Mouse (Mus musculus) intestine, embryonic 14.5 days (tissue): ENCODE results near the gene Atp2b4. TPM values are rescaled to one million over a fixed set of nuclear protein-coding genes. Genes with fewer than 3 reads are reported as not detected.

Source experiments
- ATAC-seq: fragments of 200-750 bp; cut with Nextera tagmentation; replicated peaks from 2 replicates; pipeline ENCODE4 v1.8.0; 2017; ENCODE audit warnings: low read depth, moderate number of reproducible peaks, moderate TSS enrichment, moderate library complexity; ENCODE audit not compliant: low FRiP score, low TSS enrichment
- DNase-seq: peaks from one replicate; pipeline ENCODE4 v3.0.0-alpha.2; 2018; ENCODE audit warnings: low spot score
- H3K27ac ChIP-seq: fragments of 300-500 bp; sonication (generic); 2 replicates; pipeline ENCODE4 v1.5.1; 2014; ENCODE audit warnings: low read depth, mild to moderate bottlenecking, control low read depth
- H3K27me3 ChIP-seq: fragments of 300-500 bp; sonication (generic); replicated peaks from 2 replicates; pipeline ENCODE4 v1.6.1; 2014; ENCODE audit warnings: low read length, control low read depth; ENCODE audit not compliant: control insufficient read depth, insufficient read depth
- H3K36me3 ChIP-seq: fragments of 300-500 bp; sonication (generic); 2 replicates; pipeline ENCODE4 v1.6.1; 2014; ENCODE audit warnings: low read length, control low read depth; ENCODE audit not compliant: control insufficient read depth, insufficient read depth
- H3K4me1 ChIP-seq: fragments of 300-500 bp; sonication (generic); replicated peaks from 2 replicates; pipeline ENCODE4 v1.6.1; 2014; ENCODE audit warnings: low read length, control low read depth, mixed read lengths; ENCODE audit not compliant: control insufficient read depth, insufficient read depth
- H3K4me2 ChIP-seq: fragments of 300-500 bp; sonication (generic); 2 replicates; pipeline ENCODE4 v1.6.1; 2014; ENCODE audit warnings: low read length
- H3K4me3 ChIP-seq: fragments of 300-500 bp; sonication (generic); 2 replicates; pipeline ENCODE4 v1.5.1; 2014; ENCODE audit warnings: low read depth, low read length, control low read depth, mixed read lengths
- H3K9ac ChIP-seq: fragments of 300-500 bp; sonication (generic); 2 replicates; pipeline ENCODE4 v1.6.1; 2014; ENCODE audit warnings: mild to moderate bottlenecking, low read length
- H3K9me3 ChIP-seq: fragments of 300-500 bp; sonication (generic); 2 replicates; pipeline ENCODE4 v1.6.1; 2016; ENCODE audit warnings: low read length, control low read depth; ENCODE audit not compliant: control insufficient read depth
- WGBS: fragments of 180-500 bp; shearing (Covaris S2); extraction: QIAGEN DNeasy Blood & Tissue Kit; methylation state at CpG from one replicate; pipeline ENCODE4 v1.1.7; 2014; 5-methylcytosine and 5-hydroxymethylcytosine counted together
- polyA plus RNA-seq: library from polyadenylated mRNA; unstranded; fragments of >200 nt; fragmentation: Nextera tagmentation; extraction: Ambion mirVana; gene quantifications from 2 replicates; pipeline ENCODE4 v1.2.1, GENCODE M21; 2014

Atp2b4 gene
- polyA plus RNA-seq, 1 experiment from 2014 or later: 32.3 TPM

DNA sequence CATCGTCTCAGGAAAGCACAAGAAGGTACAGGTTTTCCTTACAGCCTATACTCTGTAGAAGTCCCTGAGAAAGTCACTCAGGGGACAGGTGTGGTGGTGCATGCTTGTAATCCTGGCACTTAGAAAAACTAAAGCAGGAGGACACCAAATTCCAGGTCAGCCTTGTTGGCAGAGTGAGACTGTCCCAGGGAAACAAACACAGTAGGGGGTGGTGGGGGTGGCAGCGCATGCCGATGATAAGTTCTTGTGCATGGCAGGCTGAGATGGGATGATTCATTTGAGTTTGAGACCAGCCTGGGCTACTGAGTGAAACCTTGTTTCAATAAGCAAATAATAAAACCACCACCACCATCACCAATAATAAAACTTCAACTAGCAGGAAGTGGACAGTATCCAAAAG is 49.2 kb downstream of the Atp2b4 start:
- Histone ChIP-seq H3K9ac (no peak overlapping the region), H3K4me1 (peaks cover 4% of the 10 kb centered on the region; the same call in 1 of the 2 replicates), H3K4me2 (no peak overlapping the region), H3K9me3 (no peaks in the 10 kb centered on the region), H3K36me3 (peaks cover 11% of the 10 kb centered on the region; the same call in 1 of the 2 replicates), H3K27ac (no peak overlapping the region), H3K4me3 (no peak overlapping the region), H3K27me3 (no peaks in the 10 kb centered on the region)
- 83% methylated on average over 3 of the region's 3 CpGs for WGBS
- ATAC-seq (no peak), DNase-seq (no peak)

DNA sequence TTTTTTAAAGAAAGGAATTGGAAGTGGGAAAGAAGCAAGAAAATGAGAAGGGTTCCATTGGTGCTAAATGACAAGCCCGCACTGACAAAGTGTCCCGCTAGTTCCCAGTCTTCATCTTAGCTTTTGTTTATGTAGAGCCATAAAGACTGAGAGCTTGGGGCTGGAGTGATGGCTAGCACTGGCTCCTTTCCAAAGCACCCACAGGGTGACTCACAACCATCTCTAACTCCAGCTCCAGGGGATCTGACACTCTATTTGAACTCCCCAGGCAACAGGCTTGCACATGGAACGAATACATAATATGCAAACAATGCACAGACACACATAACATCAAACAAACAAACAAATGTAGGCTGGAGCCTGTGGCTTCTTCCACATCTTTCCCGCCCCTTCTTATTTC is 50.9 kb downstream of the Atp2b4 start:
- no peak overlapping the region for H3K9ac ChIP-seq
- H3K36me3 ChIP-seq: peaks cover 11% of the 10 kb centered on the region; the same call in 1 of the 2 replicates
- no peaks in the 10 kb centered on the region for H3K27me3 ChIP-seq
- ATAC-seq: no peak
- no peak overlapping the region for H3K4me3 ChIP-seq
- no peak for DNase-seq
- no peak overlapping the region for H3K4me2 ChIP-seq
- WGBS: 77% methylated on average over 4 of the region's 4 CpGs
- H3K27ac ChIP-seq: no peak overlapping the region
- no peaks in the 10 kb centered on the region for H3K9me3 ChIP-seq
- H3K4me1 ChIP-seq: peaks cover 14% of the 10 kb centered on the region

DNA sequence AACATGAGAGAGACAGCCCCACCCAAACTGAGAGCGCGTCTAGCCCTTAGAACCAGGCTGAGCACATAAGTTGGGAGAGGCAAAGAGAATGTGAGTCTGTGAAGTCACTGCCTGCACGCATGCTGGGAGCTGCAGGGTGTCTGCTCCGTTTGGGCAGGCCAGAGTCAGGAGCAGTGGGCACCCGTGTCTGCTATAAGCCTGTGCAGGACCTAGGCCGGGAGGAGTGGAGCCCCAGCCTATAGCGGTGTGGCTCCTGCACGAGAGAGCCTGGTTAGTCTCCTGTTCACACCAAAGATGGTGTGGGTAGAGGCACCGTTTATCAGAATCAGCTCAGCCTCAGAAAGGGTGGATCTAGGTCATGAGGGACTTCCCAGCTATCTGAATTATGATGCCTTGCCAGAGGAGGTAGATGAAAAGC is 55.8 kb downstream of the Atp2b4 start:
- Histone ChIP-seq H3K4me2 (no peak overlapping the region), H3K9me3 (no peaks in the 10 kb centered on the region), H3K27ac (peak overlapping the region; percentile 76), H3K4me1 (peaks cover 26% of the 10 kb centered on the region), H3K4me3 (no peak overlapping the region), H3K9ac (no peak overlapping the region), H3K36me3 (no peaks in the 10 kb centered on the region), H3K27me3 (no peaks in the 10 kb centered on the region)
- 38% methylated on average over 9 of the region's 9 CpGs for WGBS
- no peak for DNase-seq
- 0 out of 2 replicates have a peak, but pooled peaks have one; percentile 25 for ATAC-seq

DNA sequence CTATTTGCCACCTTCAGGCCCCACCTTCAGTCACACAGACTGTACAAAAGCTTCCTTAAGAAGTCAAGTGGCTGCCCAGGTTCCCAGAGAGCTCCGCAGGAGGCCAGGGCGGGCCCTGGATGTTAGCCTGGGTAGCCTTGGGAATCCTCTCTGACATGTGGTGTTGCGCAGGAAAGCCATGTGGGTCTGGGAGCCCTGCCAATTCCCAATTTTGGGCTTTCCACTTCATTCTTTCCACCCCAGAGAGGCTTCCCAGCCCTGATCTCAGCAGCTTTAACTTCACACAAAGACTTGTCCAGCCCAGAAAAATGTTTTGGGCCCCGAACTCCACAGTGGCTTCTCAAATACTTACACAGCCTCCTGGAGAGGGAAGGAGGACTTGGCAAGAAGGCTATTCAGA is 56.2 kb downstream of the Atp2b4 start:
- ATAC-seq (0 out of 2 replicates have a peak, but pooled peaks have one; percentile 21), DNase-seq (peak; percentile 64)
- H3K36me3 ChIP-seq: no peaks in the 10 kb centered on the region
- peaks cover 22% of the 10 kb centered on the region for H3K4me1 ChIP-seq
- H3K27ac ChIP-seq: peak overlapping the region; percentile 76
- no peak overlapping the region for H3K4me2 ChIP-seq
- H3K9me3 ChIP-seq: no peaks in the 10 kb centered on the region
- no peaks in the 10 kb centered on the region for H3K27me3 ChIP-seq
- H3K4me3 ChIP-seq: no peak overlapping the region
- 53% methylated on average over 4 of the region's 4 CpGs for WGBS
- H3K9ac ChIP-seq: no peak overlapping the region

DNA sequence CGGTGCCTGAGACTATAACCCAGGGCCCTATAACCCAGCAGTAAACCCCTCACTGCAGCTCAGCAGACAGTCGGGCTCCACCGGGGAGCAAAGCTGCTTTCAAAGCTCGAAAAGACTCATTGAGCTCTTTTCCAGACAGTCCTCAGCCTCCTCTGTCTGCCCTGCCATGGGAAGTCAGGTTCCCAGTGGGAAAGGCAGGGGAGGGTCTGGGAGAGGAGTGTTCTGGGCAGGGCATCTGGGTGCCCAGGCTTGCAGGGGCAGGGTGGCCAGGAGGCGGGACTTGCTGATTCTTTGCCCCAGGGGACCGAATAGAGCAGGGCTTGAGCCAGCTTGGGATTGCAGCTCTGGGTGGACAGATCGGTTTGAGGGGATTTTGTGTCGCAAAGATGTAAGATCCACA is 58.3 kb downstream of the Atp2b4 start:
- ATAC-seq (0 out of 2 replicates have a peak, but pooled peaks have one; percentile 43), DNase-seq (no peak)
- no peaks in the 10 kb centered on the region for H3K9me3 ChIP-seq
- 39% methylated on average over 8 of the region's 8 CpGs for WGBS
- H3K36me3 ChIP-seq: peaks cover 16% of the 10 kb centered on the region
- no peak overlapping the region for H3K9ac ChIP-seq
- no peaks in the 10 kb centered on the region for H3K27me3 ChIP-seq
- no peak overlapping the region for H3K4me3 ChIP-seq
- no peak overlapping the region for H3K4me2 ChIP-seq
- peaks cover 22% of the 10 kb centered on the region for H3K4me1 ChIP-seq
- no peak overlapping the region for H3K27ac ChIP-seq

DNA sequence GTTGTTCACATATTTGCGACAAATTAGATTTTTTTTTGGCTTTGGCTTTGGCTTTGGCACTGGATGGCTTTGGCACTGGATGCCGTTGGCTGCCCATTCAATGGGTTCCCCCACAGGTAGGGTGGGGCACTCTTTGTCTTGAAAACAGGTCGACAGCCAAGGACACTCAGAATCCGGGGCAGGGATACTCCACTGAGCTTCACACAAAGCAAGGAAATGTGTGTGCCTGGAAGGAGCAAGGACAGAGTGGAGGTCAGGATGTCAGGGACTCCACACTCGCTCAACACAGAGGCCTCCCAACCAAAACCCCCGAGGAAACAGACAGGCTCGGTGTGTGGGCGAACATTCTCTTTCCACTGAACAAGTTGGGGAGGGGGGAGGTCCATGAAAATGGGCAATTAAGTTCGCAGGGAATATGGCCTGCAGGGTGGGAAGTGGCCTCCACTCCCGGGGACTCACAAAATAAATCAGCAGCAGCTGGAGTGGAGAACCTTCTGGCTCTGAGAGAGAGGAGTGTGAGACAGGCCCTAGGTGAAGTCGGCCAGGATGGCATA is 58.9 kb downstream of the Atp2b4 start:
- Histone ChIP-seq H3K27ac (no peak overlapping the region), H3K9me3 (no peaks in the 10 kb centered on the region)

DNA sequence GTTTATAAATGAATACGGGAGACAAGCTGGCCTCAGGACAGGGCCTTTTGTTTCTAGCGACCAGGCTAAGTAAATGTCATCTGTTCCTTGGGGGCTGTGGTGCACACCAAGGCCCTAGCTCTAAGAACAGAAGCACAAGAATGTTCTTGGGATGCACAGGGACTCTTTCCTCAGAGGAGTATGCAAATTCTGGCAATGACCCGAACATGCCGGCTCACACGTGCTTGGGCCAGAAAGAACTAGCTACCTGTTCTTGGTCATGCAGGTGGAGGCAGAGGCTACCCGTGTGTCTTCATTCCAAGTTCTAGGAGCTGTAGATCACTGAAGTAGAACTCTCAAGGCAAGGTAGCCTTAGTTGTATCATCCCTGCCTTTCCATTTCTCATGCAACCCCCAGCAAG is 59.7 kb downstream of the Atp2b4 start:
- no peak overlapping the region for H3K4me3 ChIP-seq
- no peak overlapping the region for H3K4me2 ChIP-seq
- peaks cover 24% of the 10 kb centered on the region for H3K36me3 ChIP-seq
- no peak overlapping the region for H3K9ac ChIP-seq
- no peaks in the 10 kb centered on the region for H3K9me3 ChIP-seq
- no peaks in the 10 kb centered on the region for H3K27me3 ChIP-seq
- peaks cover 22% of the 10 kb centered on the region for H3K4me1 ChIP-seq
- H3K27ac ChIP-seq: no peak overlapping the region
- no peak for DNase-seq
- ATAC-seq: no peak
- 84% methylated on average over 6 of the region's 6 CpGs for WGBS

More for the DNA sequence above, 58.9 kb downstream of the Atp2b4 start:
- no peak overlapping the region for H3K4me2 ChIP-seq
- no peaks in the 10 kb centered on the region for H3K27me3 ChIP-seq
- DNase-seq (no peak), ATAC-seq (no peak)
- peaks cover 22% of the 10 kb centered on the region for H3K36me3 ChIP-seq
- peaks cover 22% of the 10 kb centered on the region for H3K4me1 ChIP-seq
- 41% methylated on average over 11 of the region's 11 CpGs for WGBS
- no peak overlapping the region for H3K9ac ChIP-seq
- H3K4me3 ChIP-seq: no peak overlapping the region

DNA sequence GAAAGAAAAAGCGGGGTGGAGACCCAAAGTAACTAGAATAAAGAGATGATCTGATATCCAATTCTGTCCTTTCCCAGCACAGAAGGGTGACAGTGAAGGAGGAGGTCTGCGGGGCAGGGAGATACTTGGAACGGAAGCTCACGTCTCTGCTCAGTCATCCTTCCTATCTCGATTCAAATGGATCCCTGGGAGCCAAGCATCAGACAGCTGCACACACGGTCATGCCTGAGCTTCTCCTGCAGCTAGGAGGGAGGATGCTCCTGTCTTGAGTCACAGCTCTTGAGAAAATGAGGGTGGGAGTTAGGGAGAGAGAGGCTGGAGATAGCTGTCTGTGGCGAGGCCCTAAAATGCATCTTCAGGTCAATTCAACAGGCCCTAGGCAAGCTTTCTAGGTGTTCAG is 64.2 kb downstream of the Atp2b4 start:
- no peaks in the 10 kb centered on the region for H3K27me3 ChIP-seq

DNA sequence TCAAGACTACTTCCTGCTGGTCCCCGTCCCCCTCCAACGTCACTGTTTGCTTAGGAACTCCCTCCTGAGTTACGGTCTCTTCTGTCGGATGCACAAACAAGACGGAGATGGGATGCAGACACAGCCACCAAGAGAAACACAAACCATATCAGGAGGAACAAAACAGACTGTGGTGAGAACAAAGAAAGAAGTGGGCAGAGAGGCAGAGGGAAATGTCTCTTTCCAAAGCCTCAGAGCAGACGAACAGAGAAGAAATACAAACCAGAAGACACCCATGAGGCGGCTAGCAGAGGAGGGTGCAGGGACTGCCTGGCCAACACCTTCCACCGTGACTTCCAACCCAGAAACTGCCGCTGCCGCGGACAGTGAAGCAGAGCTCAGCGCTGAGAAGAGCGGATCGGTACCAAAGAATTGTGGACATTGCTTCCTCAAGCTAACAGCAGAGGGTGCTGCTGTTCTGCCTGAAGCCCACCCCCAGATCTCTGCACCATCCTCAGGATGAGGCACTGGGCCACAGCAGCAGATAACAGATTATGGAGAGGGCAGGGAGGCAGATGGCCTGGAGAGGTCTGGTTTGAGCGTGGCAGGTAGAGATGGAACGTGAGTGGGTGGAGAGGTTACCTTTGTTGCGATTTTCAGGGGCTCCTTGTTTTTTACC is 64.7 kb downstream of the Atp2b4 start:
- H3K36me3 ChIP-seq: peaks cover 33% of the 10 kb centered on the region
- peak overlapping the region; percentile 5; the same call in 1 of the 2 replicates for H3K9ac ChIP-seq
- H3K4me3 ChIP-seq: peak overlapping the region; percentile 28
- DNase-seq (peak; percentile 78), ATAC-seq (peak; percentile 88)
- WGBS: 9% methylated on average over 17 of the region's 17 CpGs
- H3K4me2 ChIP-seq: peak overlapping the region; percentile 44
- H3K27ac ChIP-seq: no peak overlapping the region
- H3K4me1 ChIP-seq: peaks cover 5% of the 10 kb centered on the region
- no peaks in the 10 kb centered on the region for H3K9me3 ChIP-seq
- H3K27me3 ChIP-seq: no peaks in the 10 kb centered on the region

More for the DNA sequence above, 64.2 kb downstream of the Atp2b4 start:
- H3K36me3 ChIP-seq: peaks cover 29% of the 10 kb centered on the region
- ATAC-seq: no peak
- no peak for DNase-seq
- H3K4me2 ChIP-seq: no peak overlapping the region
- H3K27ac ChIP-seq: no peak overlapping the region
- H3K9ac ChIP-seq: no peak overlapping the region
- peaks cover 5% of the 10 kb centered on the region for H3K4me1 ChIP-seq
- H3K9me3 ChIP-seq: no peaks in the 10 kb centered on the region
- H3K4me3 ChIP-seq: no peak overlapping the region
- 59% methylated on average over 7 of the region's 7 CpGs for WGBS
